Mouse (Mus musculus): ENCODE measurements at regions not wholly inside any gene's neighbourhood (a gene's known extent, or its start where the extent isn't known, plus 50 kb on each side); places are given as distances from the start of the nearest gene placed in this dataset.

DNA sequence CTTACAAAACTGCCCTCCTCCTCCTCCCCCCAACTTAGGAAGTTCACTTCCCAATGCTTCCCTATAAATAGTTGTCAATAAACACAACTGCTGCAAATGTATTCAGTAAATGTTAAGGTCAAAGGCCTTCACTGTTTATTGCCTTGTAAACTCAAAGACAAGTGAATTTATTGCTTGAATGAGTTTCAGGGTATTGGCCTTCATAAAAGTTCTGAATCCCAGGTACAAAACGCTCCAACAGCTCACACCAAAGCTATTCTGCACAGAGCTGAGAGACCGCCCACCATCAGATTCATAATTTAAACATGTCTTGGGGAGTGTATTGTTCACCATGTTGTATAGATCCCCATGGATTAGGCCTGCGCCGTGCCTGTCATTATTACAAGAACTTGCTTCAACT, 53.9 kb upstream of the Cdkn3 start:
- no peak for DNase-seq (ENCODE audit: low spot score in 2 of 2)

DNA sequence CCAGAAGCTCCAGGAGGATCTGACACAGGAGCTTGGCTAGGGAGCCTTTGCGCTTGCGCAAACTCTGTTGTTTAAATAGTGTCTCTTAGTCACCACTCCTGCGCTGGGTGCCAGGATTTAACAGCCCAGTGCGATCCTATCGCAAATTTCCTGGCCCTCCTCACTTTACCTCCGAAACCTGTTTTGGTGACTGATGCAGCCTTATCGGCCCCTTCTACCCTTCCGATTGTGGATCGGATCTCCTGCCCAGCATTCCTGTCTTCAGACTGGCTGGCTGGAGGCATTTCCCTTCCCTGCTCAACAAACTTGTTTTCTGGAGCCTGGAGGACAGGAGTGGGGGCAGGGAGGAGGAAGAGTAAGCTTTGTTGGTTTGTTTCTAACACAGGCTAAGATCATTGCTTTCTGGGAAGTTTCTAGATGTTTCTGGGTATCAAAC, 56.0 kb upstream of the Cdkn3 start:
- no peak for DNase-seq (ENCODE audit: low spot score in 2 of 2)

DNA sequence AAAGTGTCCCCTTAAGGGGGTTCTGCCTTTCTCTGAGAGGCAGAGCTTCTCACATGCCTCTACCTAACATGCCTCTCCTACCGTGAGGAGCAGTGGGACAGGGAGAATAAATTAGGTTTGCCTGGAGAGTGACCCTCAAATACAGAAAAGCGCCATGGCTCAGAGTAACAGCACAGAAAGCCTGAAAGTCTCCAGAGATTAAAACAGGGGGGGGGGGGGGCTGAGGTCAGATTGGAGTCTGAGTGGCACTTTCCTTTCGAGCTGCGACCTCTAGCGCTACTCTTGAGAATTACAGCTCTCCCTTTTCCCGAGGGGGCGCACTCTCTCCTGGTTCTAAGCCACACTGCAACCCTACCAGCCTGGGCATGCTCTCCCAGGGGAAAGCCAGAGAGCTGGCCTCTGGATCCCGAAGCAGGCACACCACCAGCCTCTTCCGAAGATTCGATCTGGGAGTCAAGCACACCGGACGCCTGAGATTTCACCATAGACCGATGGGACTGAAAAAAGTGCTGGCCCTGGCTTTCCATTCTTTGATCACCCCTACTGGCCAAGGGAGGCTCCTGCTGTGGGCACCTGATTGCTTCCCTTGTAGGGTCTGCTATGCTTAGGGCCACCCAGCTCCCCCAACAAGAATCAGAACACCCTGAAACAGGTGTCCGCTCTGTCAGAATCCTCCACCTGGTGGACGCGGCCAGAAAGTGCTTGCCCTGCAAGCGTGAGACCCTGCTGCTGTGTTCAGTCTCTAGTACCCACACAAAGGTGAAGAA, 57.5 kb upstream of the Cdkn3 start:
- peak in 1 of 2 experiments; percentile 10 for DNase-seq (ENCODE audit: low spot score in 2 of 2)

DNA sequence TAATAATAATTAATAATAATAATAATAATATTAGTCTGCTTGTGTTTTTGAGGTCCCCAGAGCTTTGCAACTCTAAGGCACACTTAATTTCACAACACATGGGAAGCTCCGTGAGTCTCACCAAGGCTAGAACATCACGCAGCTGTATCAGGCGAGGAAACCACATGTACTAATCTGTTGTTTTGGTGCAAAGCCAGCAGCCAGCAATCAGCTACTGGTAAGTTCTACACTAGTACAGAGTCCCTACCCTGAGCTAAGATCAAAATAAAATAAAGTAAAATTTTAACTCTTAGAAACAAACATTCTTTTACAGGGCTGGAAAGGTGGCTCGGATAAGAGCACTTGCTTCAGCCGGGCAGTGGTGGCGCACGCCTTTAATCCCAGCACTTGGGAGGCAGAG, 67.8 kb upstream of the Cdkn3 start:
- DNase-seq (ENCODE audit: low spot score in 2 of 2): no peak

DNA sequence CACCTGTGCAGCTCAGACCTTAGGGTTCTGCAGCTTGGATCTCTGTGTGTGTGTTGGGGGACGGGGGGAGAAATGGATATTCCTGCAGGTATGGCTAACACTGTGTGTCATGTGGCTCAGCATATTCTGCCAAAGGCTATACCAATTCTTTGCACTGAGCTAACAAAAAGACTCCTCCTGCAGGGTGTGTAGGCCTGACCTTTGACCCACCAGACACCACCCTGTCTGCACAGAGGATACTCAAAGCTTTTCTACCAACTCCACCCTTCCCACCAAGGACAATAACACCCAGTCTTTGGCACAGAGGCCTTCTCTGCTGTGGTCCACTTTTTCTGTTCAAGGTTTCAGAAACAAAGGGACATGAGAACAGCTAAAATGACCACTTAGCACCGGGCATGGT, 68.3 kb upstream of the Cdkn3 start:
- no peak for DNase-seq (ENCODE audit: low spot score in 2 of 2)

DNA sequence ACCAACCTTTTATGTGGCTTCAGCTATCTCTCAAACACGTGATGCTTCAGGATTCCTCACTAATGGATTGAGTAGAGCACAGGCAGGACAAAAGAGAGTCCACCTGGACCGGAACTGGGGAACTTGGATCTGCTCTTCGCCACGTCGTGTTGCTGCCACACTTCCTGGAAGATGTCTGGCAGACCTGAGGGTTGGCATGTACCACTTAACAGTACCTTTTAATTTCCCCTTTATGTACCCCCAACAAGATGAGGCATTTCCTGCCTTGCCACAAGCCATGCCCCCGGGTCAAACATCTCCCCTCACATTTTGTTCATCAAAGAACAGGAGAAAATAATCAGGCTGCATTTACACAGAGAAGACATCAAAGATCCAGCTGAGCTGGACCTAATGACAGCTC, 77.6 kb upstream of the Cdkn3 start:
- no peak for DNase-seq (ENCODE audit: low spot score in 2 of 2)

DNA sequence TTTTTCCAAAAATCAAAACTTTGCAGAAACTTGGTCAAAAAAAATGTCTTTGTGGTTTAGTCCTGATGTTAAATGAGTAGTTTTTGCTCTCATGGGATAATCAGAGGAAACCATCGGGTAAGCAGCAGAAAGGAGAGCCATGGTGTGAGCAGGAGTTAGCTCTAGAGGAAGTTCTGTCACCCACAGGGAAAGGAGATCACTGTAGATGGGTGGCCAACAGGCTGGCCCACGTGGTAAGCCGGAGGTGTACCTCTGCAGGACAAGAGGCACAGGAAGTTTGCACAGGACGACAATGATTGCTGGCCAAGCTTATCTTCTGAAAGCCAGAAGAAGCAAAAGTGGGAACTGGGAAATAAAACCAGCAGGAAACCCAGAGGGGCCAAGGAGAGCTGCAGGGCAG, 81.4 kb upstream of the Cdkn3 start:
- no peak for DNase-seq (ENCODE audit: low spot score in 2 of 2)

DNA sequence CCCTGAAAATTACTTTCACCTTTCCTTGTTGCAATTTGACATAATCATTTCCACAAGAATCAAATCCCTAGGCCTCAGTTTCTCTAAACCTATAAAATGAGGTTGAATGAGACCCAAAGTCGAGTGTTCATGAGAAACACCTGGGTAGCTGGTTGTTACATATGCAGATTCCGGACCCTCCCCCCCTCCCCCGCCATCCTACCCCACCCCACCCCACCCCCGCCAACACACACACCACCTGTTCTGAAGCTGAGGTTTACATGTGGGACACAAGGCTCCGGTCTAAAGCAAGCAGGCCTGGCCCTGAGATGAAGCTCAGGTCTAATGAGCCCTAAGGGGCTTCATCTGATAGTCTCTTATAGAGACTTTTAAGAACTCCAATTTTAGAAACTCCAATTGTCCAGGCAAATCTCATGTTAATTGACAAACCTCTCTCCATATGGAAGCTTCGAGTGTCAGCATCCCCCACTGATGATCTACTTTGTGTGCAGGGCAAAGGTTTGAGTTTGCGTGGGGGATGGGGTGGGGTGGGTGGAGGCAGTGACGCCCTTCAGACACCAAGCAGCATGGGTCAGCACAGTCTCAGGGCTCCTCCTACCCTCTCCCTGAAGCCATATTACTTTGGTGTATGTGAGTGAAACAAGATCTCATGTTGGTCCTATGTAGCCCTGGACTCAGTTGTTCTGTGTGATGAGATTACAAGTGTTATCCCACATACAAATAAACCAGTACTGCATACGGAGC, 88.7 kb upstream of the Cdkn3 start:
- no peak for DNase-seq (ENCODE audit: low spot score in 2 of 2)

DNA sequence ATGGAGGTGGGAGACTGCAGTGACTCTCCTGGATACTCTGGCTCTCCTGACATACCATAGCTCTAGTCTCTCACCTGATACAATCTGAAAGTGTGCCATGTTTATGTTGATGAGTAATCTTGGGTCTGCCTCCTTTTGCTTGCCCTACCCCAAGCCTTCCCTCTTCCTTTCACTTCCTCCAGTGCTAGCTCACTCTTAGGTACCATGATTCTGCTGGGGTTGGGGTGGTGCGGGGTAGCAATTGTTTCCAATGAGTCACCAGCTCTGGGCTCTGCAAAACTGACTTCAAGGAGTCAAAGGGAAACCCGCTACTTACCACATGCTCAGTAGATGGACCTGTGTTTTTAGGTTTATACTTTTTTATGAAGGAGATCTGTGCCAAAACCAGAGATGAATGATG, 89.3 kb upstream of the Cdkn3 start:
- DNase-seq (ENCODE audit: low spot score in 2 of 2): no peak

DNA sequence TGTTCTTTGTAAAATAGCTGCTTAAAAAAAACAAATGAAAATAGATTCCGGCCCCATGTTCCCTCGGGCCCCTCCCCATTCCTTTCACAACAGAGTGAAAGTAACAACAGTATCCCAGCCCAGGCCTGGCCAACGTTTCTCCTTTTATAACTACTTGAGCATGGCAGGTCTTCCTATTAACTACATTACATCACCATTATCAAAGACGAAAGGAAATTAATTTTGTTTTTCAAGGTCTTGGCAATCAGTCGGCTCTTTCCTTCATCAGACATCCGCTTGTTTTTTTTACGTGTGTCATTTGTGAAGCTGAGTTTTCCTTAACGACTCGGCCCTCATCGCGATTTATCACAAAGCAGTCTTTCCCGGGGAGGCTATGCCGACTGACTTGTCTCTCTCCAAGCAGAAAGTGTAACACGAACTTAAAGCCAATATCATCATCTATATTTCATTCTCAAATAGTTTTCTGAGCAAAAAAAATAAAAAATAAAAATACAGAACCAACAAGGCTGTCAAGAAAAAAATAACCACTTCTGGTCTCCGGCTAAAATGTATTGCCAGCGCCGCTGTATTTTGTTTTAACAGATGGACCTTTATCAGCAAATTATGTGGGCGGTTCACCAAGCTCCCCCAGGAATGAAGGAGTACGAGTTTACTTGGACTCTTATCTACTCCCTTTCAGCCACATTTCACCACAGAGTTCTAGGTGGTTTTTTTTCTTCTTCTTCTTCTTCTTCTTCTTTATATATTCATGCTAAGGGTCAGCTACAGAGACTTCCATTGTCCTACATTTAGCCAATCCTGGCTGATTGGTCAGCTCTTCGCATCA, 89.9 kb upstream of the Cdkn3 start:
- no peak for DNase-seq (ENCODE audit: low spot score in 2 of 2)

DNA sequence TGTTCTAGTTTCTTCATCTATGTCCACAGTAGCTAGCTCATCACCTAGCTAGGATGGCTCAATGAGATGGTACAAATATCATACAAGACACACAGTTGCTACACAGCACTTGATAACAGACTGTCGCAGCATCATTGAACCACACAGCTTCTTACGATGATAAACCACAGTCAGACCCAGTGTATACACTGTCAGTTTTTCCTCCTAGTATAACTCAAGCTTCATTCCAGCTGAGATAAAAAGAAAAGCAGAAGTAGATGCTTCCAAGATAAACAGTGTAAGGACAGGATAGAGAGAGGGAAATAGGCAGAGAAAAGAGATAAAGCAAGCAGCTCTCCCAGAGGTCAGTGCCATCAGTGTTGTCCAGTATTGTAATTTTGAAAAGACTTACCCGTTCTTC, 92.1 kb upstream of the Cdkn3 start:
- DNase-seq (ENCODE audit: low spot score in 2 of 2): no peak

DNA sequence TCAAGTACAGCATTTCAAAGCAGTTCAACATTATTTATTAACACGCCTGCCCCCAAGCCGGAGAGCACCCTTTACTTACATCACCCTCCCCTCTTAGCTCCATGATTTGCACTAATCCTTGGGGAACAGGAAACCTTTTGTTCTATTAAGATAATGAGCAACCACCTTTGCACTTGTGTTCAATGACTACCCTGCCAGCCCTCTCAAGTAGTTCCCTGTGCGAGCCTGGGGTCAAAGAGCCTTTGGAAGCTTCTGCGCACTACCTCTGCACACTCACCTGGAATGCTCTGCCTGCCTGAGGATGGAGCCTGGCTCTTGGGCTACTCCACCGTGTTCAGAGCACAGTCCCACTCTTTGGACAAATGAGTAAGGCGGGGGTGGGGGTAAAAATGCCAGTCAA, 96.0 kb upstream of the Cdkn3 start:
- no peak for DNase-seq (ENCODE audit: low spot score in 2 of 2)

DNA sequence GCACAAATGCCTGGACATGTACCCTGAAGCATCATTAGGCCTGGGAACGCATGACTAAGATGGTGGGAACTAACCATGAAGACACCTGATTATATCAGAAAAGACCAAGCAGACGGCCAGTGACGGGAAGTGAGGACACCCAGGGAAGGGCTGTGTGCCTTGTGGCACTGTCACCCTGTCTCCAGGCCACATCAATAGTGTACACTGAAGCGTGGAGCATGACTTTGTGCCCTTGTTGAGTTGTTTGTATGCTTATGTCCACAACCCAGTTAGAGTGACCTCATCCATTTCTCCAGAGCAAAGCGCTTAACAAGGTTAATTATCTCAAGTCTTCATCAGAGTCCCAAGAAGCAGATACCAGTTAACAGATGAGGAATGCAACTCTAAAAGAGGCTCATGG, 96.8 kb upstream of the Cdkn3 start:
- no peak for DNase-seq (ENCODE audit: low spot score in 2 of 2)

DNA sequence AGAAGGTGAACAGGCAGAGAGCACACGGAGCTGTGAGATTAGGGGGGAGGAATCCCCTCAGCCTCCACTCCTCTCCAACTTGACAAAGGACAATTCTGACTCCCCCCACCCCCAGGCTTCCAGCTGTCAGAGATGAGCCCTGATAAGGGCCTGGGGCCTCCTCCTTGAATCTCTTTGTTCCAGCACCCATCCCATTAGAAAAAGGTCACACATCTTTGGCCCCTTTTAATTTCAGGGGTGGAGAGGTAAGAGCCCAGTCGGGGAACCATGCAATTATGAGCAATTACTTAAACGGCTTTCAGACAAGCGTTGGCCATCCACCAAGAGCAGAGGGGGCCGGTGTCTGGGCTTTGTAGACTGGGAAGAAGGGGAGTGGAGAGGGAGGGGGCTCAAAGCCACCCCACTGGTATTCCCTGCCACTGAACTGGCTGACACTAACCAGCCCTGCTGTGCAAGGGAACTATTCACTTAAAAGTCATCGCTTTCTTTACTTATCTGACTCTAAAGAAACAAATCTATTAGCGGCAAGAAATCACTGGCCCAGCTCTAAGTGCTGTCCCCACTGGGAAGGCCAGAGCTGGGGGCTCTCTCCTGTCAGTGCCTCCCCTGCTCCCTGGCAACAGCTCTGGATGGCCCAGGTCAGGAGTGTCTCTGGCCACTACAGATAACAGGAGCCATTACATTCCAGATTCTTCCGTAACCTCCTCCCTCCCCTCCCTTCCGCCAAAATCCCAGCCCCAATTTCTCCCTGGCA, 98.4 kb upstream of the Cdkn3 start:
- DNase-seq (ENCODE audit: low spot score in 2 of 2): no peak

DNA sequence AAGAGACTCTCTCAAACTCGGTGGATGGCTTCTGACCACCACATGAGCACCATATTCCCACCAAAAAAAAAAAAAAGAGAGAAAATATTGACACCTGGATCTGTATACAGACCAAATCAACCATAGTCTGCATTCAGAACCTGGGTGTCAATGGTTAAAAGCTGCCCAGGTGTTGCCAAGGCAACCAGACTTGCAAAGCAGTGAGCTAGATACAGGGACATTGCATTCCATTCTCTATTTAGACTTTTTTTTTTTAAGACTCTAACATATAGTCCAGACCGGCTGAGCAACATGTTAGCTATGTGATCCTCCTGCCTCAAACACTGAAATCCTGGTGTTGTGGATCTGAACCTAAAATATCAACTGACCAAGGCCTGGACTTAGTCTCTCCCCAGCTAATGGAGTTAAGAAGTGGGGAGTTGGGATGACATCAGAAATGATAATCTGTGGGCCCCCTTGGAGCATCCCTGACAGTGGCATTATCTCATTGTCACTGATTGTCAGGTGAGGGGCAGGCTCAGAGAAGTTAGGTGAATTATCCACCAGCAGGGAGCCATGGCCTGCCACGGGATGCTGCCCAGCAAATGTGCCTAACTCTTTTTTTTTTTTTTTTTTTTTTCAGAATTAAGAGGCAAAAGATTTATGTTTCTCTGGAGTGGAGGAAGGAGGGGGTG, 99.1 kb upstream of the Cdkn3 start:
- DNase-seq (ENCODE audit: low spot score in 2 of 2): no peak

DNA sequence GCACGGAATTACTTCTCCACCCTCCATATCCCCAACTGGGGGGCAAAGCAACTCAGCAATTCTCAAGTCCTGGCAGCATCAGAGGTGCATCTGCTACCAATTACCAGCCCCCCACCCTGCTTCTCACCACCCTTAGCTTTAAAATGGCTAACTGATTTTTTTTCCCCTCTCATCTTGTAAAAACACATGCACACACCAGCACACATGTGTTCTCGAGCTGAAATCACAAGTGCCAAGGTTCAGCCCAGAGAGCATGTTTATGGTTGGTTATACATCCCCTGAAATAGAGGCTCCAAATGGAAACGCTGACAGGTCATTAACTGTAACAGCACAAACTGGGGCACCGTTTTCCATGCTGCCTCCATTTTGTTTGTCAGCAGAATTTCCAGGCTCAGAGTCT, 101.0 kb upstream of the Cdkn3 start:
- no peak for DNase-seq (ENCODE audit: low spot score in 2 of 2)

DNA sequence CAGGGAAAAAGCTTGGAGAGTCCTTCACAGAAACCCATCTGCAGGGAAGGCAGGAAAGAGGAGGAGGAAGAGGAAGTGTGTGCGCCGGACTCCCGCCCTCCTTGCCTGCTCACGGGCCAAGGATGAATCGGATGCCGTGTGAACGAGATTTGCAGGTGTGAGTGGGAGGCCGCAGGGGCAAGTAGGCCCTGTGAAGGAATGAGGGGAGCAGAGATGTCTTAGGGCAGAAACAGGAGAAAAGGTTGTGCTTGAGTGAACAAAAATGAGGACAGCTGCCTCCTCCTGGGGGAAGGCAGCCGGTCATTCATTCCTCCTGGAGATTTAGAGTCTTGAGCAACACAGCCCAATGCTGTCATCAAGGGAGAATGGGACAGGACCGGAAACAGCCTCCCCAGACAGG, 104.1 kb upstream of the Cdkn3 start:
- DNase-seq (ENCODE audit: low spot score in 2 of 2): no peak

DNA sequence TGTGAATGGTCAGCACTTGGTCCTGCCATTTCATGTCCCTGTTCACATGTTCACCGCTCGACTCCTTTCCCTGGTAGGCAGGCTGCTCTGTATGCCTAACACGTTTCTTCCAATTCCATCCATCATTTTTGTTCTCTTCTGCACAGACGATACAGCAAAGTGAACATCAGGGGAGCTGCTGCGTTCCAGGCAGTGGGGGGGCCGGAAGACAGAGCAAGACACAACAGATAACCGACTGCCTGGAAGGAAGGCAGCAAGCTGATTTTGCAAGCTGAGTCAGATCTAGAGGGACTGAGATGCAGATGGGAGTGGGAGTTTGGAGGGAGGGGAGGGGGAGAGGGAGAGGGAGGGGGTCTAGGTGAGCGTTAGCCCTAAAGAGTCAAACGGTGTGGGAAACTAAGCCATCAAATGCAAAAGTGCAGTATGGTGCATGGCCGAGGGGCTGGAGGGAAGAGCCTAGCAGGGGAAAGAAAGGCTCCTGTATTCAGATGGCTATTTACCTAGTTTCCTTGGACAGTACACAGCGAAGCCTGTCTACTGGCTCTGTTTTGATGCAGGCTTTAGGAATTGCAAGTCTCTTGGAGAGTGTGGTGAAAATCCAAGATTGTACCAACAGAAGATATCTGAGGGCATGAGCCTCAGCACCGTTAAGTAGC, 112.9 kb upstream of the Cdkn3 start:
- no peak for DNase-seq (ENCODE audit: low spot score in 2 of 2)

DNA sequence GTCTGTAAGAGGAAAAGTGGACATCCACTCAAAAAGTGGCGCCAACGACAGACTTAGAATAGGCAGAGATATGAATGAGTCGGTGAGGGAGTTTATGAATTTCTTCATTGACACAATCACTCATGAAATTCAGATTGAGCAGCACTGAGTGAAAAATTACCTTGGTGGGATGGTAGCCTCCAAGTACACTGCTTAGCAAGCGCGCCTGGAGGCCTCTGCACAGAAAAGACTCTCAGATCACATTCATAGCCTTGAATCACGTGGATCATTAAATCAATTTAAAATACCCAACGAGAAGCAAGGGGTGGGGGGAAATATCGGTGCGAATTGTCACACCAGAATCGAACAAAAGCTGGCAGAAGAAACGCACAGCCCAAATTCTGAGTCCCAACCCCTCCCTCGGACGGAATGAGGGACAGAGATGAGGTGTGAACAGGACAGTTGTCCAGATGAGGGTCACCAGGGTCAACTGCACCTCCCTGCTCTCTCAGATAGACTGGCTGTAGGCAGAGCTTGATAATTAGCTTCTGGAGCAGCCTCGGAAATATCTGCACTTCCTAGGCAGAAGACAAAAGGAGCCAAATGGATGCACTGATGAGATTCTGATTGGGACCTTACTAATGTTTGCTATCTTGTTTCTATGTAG, 113.5 kb upstream of the Cdkn3 start:
- no peak for DNase-seq (ENCODE audit: low spot score in 2 of 2)

DNA sequence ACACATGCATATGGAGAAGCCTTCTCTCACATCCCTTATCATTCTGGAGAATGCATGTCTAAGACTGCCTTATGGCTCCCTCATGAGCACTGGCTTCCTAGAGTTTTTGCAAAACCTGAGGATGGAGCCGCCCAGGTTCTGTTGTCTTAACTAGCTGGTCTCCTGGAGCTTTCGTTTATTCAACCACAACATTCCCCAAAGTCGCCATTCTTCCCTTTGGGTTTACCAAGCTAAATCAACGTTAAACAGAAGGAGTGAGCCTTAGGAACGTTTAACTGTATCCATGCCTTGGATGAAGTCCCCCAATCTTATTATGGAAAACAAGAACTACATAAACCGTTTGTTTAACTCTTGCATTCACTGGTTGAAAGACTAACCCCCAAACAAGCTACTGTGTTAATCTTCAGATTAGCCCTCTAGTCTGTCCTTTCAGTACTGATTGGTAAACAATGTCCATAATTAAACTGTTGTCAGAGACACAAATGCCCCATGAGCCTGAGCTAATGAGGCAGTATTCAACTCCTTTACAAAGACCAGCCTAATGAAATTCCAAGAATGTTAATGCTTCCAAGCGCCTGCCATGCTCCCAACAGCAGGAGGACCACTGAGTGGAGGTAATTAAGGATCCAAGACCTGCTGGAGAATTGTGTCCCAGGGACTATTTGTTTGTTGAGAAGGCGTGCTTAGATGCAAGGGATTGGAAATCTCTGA, 121.1 kb upstream of the Cdkn3 start:
- DNase-seq (ENCODE audit: low spot score in 2 of 2): no peak

All from natural killer cell, adult 2 months (primary cell).